Mouse (Mus musculus): ENCODE measurements around the gene Ccdc177.
A peak's percentile ranks its signal among the peaks of the same experiment; 100 is the strongest.

The Ccdc177 gene

GRCm38 (mm10) chr12:80736464-80737282, 23.8 kb downstream of the Ccdc177 start:
- DNase-seq (ENCODE audit: low spot score): no peak

- no peak for DNase-seq (ENCODE audit: low spot score)
Observed at GRCm38 (mm10) chr12:80734526-80735470, 25.7 kb downstream of the Ccdc177 start.

- DNase-seq (ENCODE audit: low spot score): no peak
Observed at GRCm38 (mm10) chr12:80730567-80730966, 29.9 kb downstream of the Ccdc177 start.

- DNase-seq (ENCODE audit: low spot score): no peak
Observed at GRCm38 (mm10) chr12:80729758-80730530, 30.5 kb downstream of the Ccdc177 start.

GRCm38 (mm10) chr12:80728814-80729213, 31.7 kb downstream of the Ccdc177 start:
- no peak for DNase-seq (ENCODE audit: low spot score)

- DNase-seq (ENCODE audit: low spot score): no peak
Observed at GRCm38 (mm10) chr12:80728207-80728606, 32.3 kb downstream of the Ccdc177 start.

- peak; percentile 83 for DNase-seq (ENCODE audit: low spot score)
Observed at GRCm38 (mm10) chr12:80724853-80725559, 35.5 kb downstream of the Ccdc177 start.

- no peak for DNase-seq (ENCODE audit: low spot score)
Observed at GRCm38 (mm10) chr12:80721458-80721857, 39.0 kb downstream of the Ccdc177 start.

- DNase-seq (ENCODE audit: low spot score): no peak
Observed at GRCm38 (mm10) chr12:80720507-80720906, 40.0 kb downstream of the Ccdc177 start.

GRCm38 (mm10) chr12:80719141-80719540, 41.3 kb downstream of the Ccdc177 start:
- no peak for DNase-seq (ENCODE audit: low spot score)

GRCm38 (mm10) chr12:80715915-80716314, 44.6 kb downstream of the Ccdc177 start:
- no peak for DNase-seq (ENCODE audit: low spot score)

- DNase-seq (ENCODE audit: low spot score): no peak
Observed at GRCm38 (mm10) chr12:80706915-80707604, 53.4 kb downstream of the Ccdc177 start.

GRCm38 (mm10) chr12:80706208-80706914, 54.1 kb downstream of the Ccdc177 start:
- DNase-seq (ENCODE audit: low spot score): no peak
